Mouse (Mus musculus) cerebellum, adult 2 months (tissue): ENCODE data around the gene Epb41l5.

ENCODE experiments used
- CTCF ChIP-seq: fragments of 200-500 bp; IDR thresholded peaks from 2 replicates; pipeline ENCODE4 v1.5.1; 2011; ENCODE audit warnings: low read depth, mild to moderate bottlenecking, control low read depth, low read length, moderate library complexity, borderline replicate concordance; ENCODE audit not compliant: insufficient read depth
- POLR2A ChIP-seq: fragments of 200-500 bp; IDR thresholded peaks from 2 replicates; pipeline ENCODE4 v1.6.1; 2011; ENCODE audit warnings: low read length, control low read depth, borderline replicate concordance; ENCODE audit not compliant: insufficient read depth

- TF ChIP-seq CTCF (no peak), POLR2A (no peak)
Measured at GRCm38 (mm10) chr1:119649627-119650026, 827 bp upstream of the Epb41l5 start.
